Mouse (Mus musculus) erythroblast, embryonic 14.5 days (primary cell): ENCODE measurements around the gene Gm8909.

Experiments used
- GATA1 ChIP-seq: IDR thresholded peaks from 2 replicates; pipeline ENCODE4 v1.6.1; 2012; ENCODE audit warnings: low read length, inconsistent platforms, mixed read lengths
- TAL1 ChIP-seq: IDR thresholded peaks from 3 replicates; pipeline ENCODE4 v1.6.1; 2012; ENCODE audit warnings: low read length, inconsistent platforms, mixed read lengths

GRCm38 (mm10) chr17:36205456-36205855 is 37.1 kb upstream of the Gm8909 start:
- TF ChIP-seq GATA1 (no peak), TAL1 (no peak)
